Mouse (Mus musculus) MEL (cell line): ENCODE results near the gene Orai1.

Experiments
- BHLHE40 ChIP-seq: IDR thresholded peaks from 2 replicates; pipeline ENCODE4 v1.6.1; 2012; ENCODE audit warnings: low read depth, mild to moderate bottlenecking, inconsistent platforms, low read length, improper control_type of control experiment, borderline replicate concordance
- CTCF ChIP-seq, 3 experiments: IDR thresholded peaks in 2 of 3; conservative IDR thresholded peaks in 1 of 3; 2 replicates each; pipeline ENCODE4 v1.5.1; 2011 to 2012; ENCODE audit warnings: low read length in 3 of 3, low read depth in 2 of 3, mild to moderate bottlenecking in 2 of 3, improper control_type of control experiment in 1 of 3, inconsistent platforms in 1 of 3, mixed read lengths in 1 of 3, moderate library complexity in 1 of 3; ENCODE audit not compliant: control insufficient read depth in 1 of 3, insufficient read depth in 1 of 3, poor library complexity in 1 of 3, severe bottlenecking in 1 of 3
- HCFC1 ChIP-seq: IDR thresholded peaks from 2 replicates; pipeline ENCODE4 v1.6.1; 2012; ENCODE audit warnings: low read depth, mild to moderate bottlenecking, inconsistent platforms, low read length, improper control_type of control experiment, moderate library complexity
- MAFK ChIP-seq: IDR thresholded peaks from 2 replicates; pipeline ENCODE4 v1.6.1; 2011; ENCODE audit warnings: low read depth, mild to moderate bottlenecking, low read length, improper control_type of control experiment, borderline replicate concordance
- MAX ChIP-seq: IDR thresholded peaks from 2 replicates; pipeline ENCODE4 v1.6.1; 2011; ENCODE audit warnings: low read length, improper control_type of control experiment
- MAZ ChIP-seq: IDR thresholded peaks from 2 replicates; pipeline ENCODE4 v1.6.1; 2012; ENCODE audit warnings: low read depth, mild to moderate bottlenecking, inconsistent platforms, low read length, improper control_type of control experiment
- NRF1 ChIP-seq: IDR thresholded peaks from 2 replicates; pipeline ENCODE4 v1.6.1; 2014; ENCODE audit warnings: low read depth, mild to moderate bottlenecking, inconsistent platforms, low read length, improper control_type of control experiment, moderate library complexity; ENCODE audit not compliant: poor library complexity, insufficient read depth, severe bottlenecking
- POLR2A ChIP-seq, 2 experiments: IDR thresholded peaks; 2 replicates each; pipeline ENCODE4 v1.6.1; 2011 to 2012; ENCODE audit warnings: low read length in 2 of 2, mild to moderate bottlenecking in 2 of 2, control low read depth in 1 of 2, improper control_type of control experiment in 1 of 2, low read depth in 1 of 2, moderate library complexity in 1 of 2; ENCODE audit not compliant: control insufficient read depth in 1 of 2, insufficient read depth in 1 of 2, poor library complexity in 1 of 2
- SMC3 ChIP-seq: IDR thresholded peaks from 2 replicates; pipeline ENCODE4 v1.6.1; 2011; ENCODE audit warnings: low read depth, low read length, improper control_type of control experiment
- TAL1 ChIP-seq: IDR thresholded peaks from 2 replicates; pipeline ENCODE4 v1.6.1; 2012; ENCODE audit warnings: mild to moderate bottlenecking, inconsistent platforms, low read length, moderate library complexity, mixed read lengths
- TCF12 ChIP-seq: IDR thresholded peaks from 2 replicates; pipeline ENCODE4 v1.6.1; 2014; ENCODE audit warnings: low read depth, mild to moderate bottlenecking, inconsistent platforms, low read length, improper control_type of control experiment, moderate library complexity
- USF1 ChIP-seq: IDR thresholded peaks from 2 replicates; pipeline ENCODE4 v1.6.1; 2014; ENCODE audit warnings: low read depth, mild to moderate bottlenecking, inconsistent platforms, low read length, improper control_type of control experiment, moderate library complexity
- ZMIZ1 ChIP-seq: IDR thresholded peaks from 2 replicates; pipeline ENCODE4 v1.6.1; 2012; ENCODE audit warnings: low read depth, mild to moderate bottlenecking, inconsistent platforms, low read length, improper control_type of control experiment, moderate library complexity

DNA sequence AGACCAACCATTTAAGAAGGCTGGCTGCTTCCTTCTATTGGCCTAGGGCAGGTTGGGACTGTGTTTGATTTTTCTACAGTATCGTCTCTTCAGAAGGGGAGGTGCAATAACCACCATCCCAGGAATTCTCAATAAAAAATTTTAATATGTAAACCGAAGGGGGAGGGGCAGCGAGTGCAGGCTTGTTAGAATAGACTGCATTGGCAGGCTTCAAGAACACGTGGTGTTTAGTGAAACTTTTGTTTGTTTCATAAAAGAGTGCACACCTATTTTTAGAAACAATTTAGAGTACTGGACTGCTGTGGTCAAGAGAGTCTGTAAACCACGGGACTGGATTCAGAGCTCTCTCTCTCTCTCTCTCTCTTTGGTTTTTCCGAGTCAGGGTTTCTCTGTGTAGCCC lies 8.2 kb downstream of the Orai1 start:
- TF ChIP-seq CTCF (IDR thresholded peaks at IDR 0.05 in 2 of 3, conservative IDR thresholded peaks at IDR 0.05 in 1 of 3; ENCODE audit: control insufficient read depth in 1 of 3, insufficient read depth in 1 of 3, low read depth in 2 of 3, low read length in 3 of 3, poor library complexity in 1 of 3, severe bottlenecking in 1 of 3): no peak
- TF ChIP-seq USF1: no peak
- TF ChIP-seq TCF12: no peak
- TF ChIP-seq NRF1: no peak
- TF ChIP-seq MAZ: no peak
- TF ChIP-seq ZMIZ1: no peak
- no peak for TF ChIP-seq SMC3
- no peak for TF ChIP-seq POLR2A (IDR thresholded peaks at IDR 0.05; ENCODE audit: control insufficient read depth in 1 of 2, insufficient read depth in 1 of 2, low read depth in 1 of 2, low read length in 2 of 2, poor library complexity in 1 of 2)
- TF ChIP-seq HCFC1: no peak
- no peak for TF ChIP-seq MAFK
- no peak for TF ChIP-seq TAL1
- TF ChIP-seq BHLHE40: no peak
- no peak for TF ChIP-seq MAX
